In the genomic region with DNA sequence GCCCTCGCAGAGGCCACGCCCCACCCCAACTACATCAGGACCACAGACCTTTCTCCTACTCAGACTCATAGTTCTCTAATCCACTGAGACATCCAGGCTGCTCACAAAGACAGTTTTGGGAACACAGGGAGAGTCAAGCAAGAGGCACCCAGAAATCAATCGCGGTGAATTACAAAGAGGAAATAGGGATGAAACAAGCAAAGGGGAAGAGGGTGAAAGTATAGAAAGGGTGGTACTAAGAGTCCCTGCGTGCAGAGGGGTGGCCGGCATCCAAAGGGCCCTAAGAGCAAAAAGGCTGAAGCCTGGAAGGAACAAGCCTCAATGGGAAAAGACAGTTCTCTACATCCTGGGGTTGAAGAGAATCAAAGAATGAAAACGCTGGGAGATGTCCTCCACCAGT, we compare ENCODE assay signal across 9 mouse cellular contexts. TPM values are rescaled to one million over a fixed set of nuclear protein-coding genes. Genes with fewer than 3 reads are reported as not detected.
DNase-seq lines count a peak whose midpoint lies in the region; ATAC-seq and TF ChIP-seq lines count a peak whose summit lies in the region.
"Had no signal": no experiment of that assay in that cellular context is flagged by ENCODE, and none has a peak within 500 bp of the region (broad histone marks: within the 10 kb centered on the region; RNA-seq: fewer than 3 reads in every experiment).

No protein-coding gene starts in this region.

- no peaks in the 10 kb centered on the region for H3K9me3 ChIP-seq in CH12.LX (replicated peaks; ENCODE audit: low read length)
- H3K9me3 ChIP-seq in forebrain, postnatal 0 days (ENCODE audit: low read length) = no peaks in the 10 kb centered on the region
- H3K9me3 ChIP-seq in liver, embryonic 14.5 days (ENCODE audit: control insufficient read depth, low read length) = no peaks in the 10 kb centered on the region

- no peak for ATAC-seq in forebrain, postnatal 0 days
- ATAC-seq in liver, embryonic 14.5 days (ENCODE audit: insufficient read depth) = no peak

- TF ChIP-seq CTCF in gastrocnemius, adult 2 months (IDR thresholded peaks at IDR 0.05) = no peak
- no peak for TF ChIP-seq CTCF in CH12.LX (conservative IDR thresholded peaks at IDR 0.05 in 1 of 2, IDR thresholded peaks at IDR 0.05 in 1 of 2; ENCODE audit: low read depth in 2 of 2, low read length in 2 of 2)
- no peak for TF ChIP-seq CTCF in forebrain, postnatal 0 days (IDR thresholded peaks at IDR 0.05; ENCODE audit: low read depth)
- no peak for TF ChIP-seq CTCF in liver, embryonic 14.5 days (IDR thresholded peaks at IDR 0.05; ENCODE audit: low read depth)

- TF ChIP-seq POLR2A in CH12.LX (IDR thresholded peaks at IDR 0.05; ENCODE audit: low read depth, low read length) = no peak

- DNase-seq in gastrocnemius, adult 2 months = no peak
- DNase-seq in gastrocnemius, adult 8-10 months (ENCODE audit: low spot score in 2 of 2) = no peak
- DNase-seq in CH12.LX (ENCODE audit: extremely low read depth) = no peak
- DNase-seq in forebrain, postnatal 0 days = no peak
- no peak for DNase-seq in liver, embryonic 14.5 days (ENCODE audit: low read depth in 3 of 3, low spot score in 3 of 3)
- DNase-seq in thymus, postnatal 0 days (ENCODE audit: low spot score) = no peak
- DNase-seq in adipocyte (ENCODE audit: low spot score) = no peak
- no peak for DNase-seq in lung, postnatal 25 days (ENCODE audit: low spot score)

- H3K36me3 ChIP-seq in CH12.LX (replicated peaks in 1 of 2; ENCODE audit: control insufficient read depth in 1 of 2, insufficient read depth in 1 of 2, low read length in 1 of 2) = peaks cover 0 to 8% of the 10 kb centered on the region in 2 experiments
- no peaks in the 10 kb centered on the region for H3K36me3 ChIP-seq in forebrain, postnatal 0 days (ENCODE audit: insufficient read depth)
- no peaks in the 10 kb centered on the region for H3K36me3 ChIP-seq in liver, embryonic 14.5 days (replicated peaks; ENCODE audit: control insufficient read depth, insufficient read depth, low read depth)

- WGBS in forebrain, postnatal 0 days = 14% methylated on average over 7 of the region's 7 CpGs
- WGBS in liver, embryonic 14.5 days (ENCODE audit: insufficient replicate concordance) = 17% methylated on average over 7 of the region's 7 CpGs

- H3K4me1 ChIP-seq in CH12.LX (ENCODE audit: control insufficient read depth in 1 of 2, insufficient read depth in 2 of 2) = peaks cover 0 to 38% of the 10 kb centered on the region in 2 experiments; a peak in 2 of 4 replicates
- peaks cover 31% of the 10 kb centered on the region for H3K4me1 ChIP-seq in forebrain, postnatal 0 days (ENCODE audit: insufficient read depth)
- H3K4me1 ChIP-seq in liver, embryonic 14.5 days (replicated peaks; ENCODE audit: control insufficient read depth in 2 of 2, insufficient read depth in 2 of 2, low read length in 1 of 2) = peaks cover 12 to 25% of the 10 kb centered on the region in 2 experiments

- no peaks in the 10 kb centered on the region for H3K79me2 ChIP-seq in CH12.LX (replicated peaks; ENCODE audit: control insufficient read depth, extremely low read depth, insufficient read depth, poor library complexity, severe bottlenecking)

- H3K9ac ChIP-seq in CH12.LX (ENCODE audit: insufficient read depth, low read depth) = peak overlapping the region; percentile 81
- no peak overlapping the region for H3K9ac ChIP-seq in forebrain, postnatal 0 days
- H3K9ac ChIP-seq in liver, embryonic 14.5 days (replicated peaks) = no peak overlapping the region; the same call in 1 of the 2 replicates

- H3K4me3 ChIP-seq in gastrocnemius, adult 2 months = peak overlapping the region; percentile 94
- H3K4me3 ChIP-seq in CH12.LX (replicated peaks in 1 of 3; ENCODE audit: low read depth in 2 of 3, low read length in 2 of 3, poor library complexity in 1 of 3) = peak overlapping the region in 1 of 3 experiments; percentile 41
- no peak overlapping the region; the same call in 1 of the 2 replicates for H3K4me3 ChIP-seq in forebrain, postnatal 0 days (ENCODE audit: low read depth, low read length)
- peak overlapping the region in 1 of 2 experiments; percentile 88; a peak in 3 of 4 replicates for H3K4me3 ChIP-seq in liver, embryonic 14.5 days (ENCODE audit: insufficient read depth in 1 of 2, low read depth in 2 of 2, low read length in 2 of 2)

- TF ChIP-seq RAD21 in CH12.LX (IDR thresholded peaks at IDR 0.05; ENCODE audit: low read depth, low read length) = no peak

- intact Hi-C loops in gastrocnemius, adult 2 months (cut with DNase I) = loop anchor here (5.0 to 10.0 kb wide), 3 partner anchors 38 to 440 kb away; a partner anchor contains a TSS

- H3K27me3 ChIP-seq in CH12.LX (replicated peaks) = peaks cover 20% of the 10 kb centered on the region
- no peaks in the 10 kb centered on the region; the same call in 1 of the 2 replicates for H3K27me3 ChIP-seq in forebrain, postnatal 0 days (ENCODE audit: insufficient read depth, low read length)
- H3K27me3 ChIP-seq in liver, embryonic 14.5 days (ENCODE audit: control insufficient read depth, insufficient read depth, low read length) = peaks cover 8% of the 10 kb centered on the region

- in situ Hi-C loops in CH12.LX (cut with MboI; ENCODE audit: low pct_ligation_motif_present, low pct_unique_long_range_greater_than_20kb, low sequenced_read_pairs) = loop anchor here (25.0 kb wide), 1 partner anchor 257 kb away; a partner anchor contains a TSS

- peak overlapping the region; percentile 96 for H3K4me2 ChIP-seq in CH12.LX (ENCODE audit: insufficient read depth, low read depth, poor library complexity, severe bottlenecking)
- H3K4me2 ChIP-seq in forebrain, postnatal 0 days (ENCODE audit: low read depth) = peak overlapping the region; percentile 97
- peak overlapping the region; percentile 80 for H3K4me2 ChIP-seq in liver, embryonic 14.5 days (ENCODE audit: low read depth)

- no peak for TF ChIP-seq EP300 in CH12.LX (IDR thresholded peaks at IDR 0.05; ENCODE audit: low read length)
- no peak for TF ChIP-seq EP300 in liver, embryonic 14.5 days (IDR thresholded peaks at IDR 0.05; ENCODE audit: low read depth)

- dilution Hi-C loops in CH12.LX (cut with MboI; ENCODE audit: extremely low pct_ligation_motif_present, extremely low pct_unique_long_range_greater_than_20kb, low sequenced_read_pairs) = no loop called here

- H3K27ac ChIP-seq in gastrocnemius, adult 2 months = peak overlapping the region; percentile 77; the same call in 1 of the 2 replicates
- no peak overlapping the region for H3K27ac ChIP-seq in CH12.LX (ENCODE audit: insufficient read depth, low read depth)
- H3K27ac ChIP-seq in forebrain, postnatal 0 days (ENCODE audit: low read depth, low read length) = no peak overlapping the region
- no peak overlapping the region for H3K27ac ChIP-seq in liver, embryonic 14.5 days

RNA-seq across cellular contexts. Expression of a gene that starts 0.9 kb away (rescaled TPM):
- 1 to 10 TPM; 5.2 to 5.8 TPM for total RNA-seq in gastrocnemius, adult 2 months (2021)
- 1 to 10 TPM; 5.0 to 7.2 (median 5.2) TPM for total RNA-seq in gastrocnemius, adult 8-10 months (2022)
- total RNA-seq in CH12.LX (2012; rRNA removed) = 4.2 and 4.3 TPM in 2 replicates
- 3.6 TPM in 2 replicates for total RNA-seq in CH12.LX (2014; rRNA removed)
- polyA plus RNA-seq in CH12.LX (2012; ENCODE audit: insufficient read length, low read depth) = 2.6 and 2.7 TPM in 2 replicates
- 13.8 and 14.2 TPM in 2 replicates for total RNA-seq in forebrain, postnatal 0 days (2014; rRNA removed)
- 15.7 and 17.2 TPM in 2 replicates for polyA plus RNA-seq in forebrain, postnatal 0 days (2015; fragmentation: Nextera tagmentation; extraction: Ambion mirVana)
- 4.1 and 5.0 TPM in 2 replicates for polyA plus RNA-seq in liver, embryonic 14.5 days (2012; rRNA removed)
- polyA plus RNA-seq in liver, embryonic 14.5 days (2014; fragmentation: Nextera tagmentation; extraction: Ambion mirVana) = 18.3 and 22.8 TPM in 2 replicates
- polyA plus RNA-seq in thymus, postnatal 0 days (2015; fragmentation: Nextera tagmentation; extraction: Ambion mirVana) = 22.3 and 26.4 TPM in 2 replicates

RNA-seq across cellular contexts. Expression of a gene that starts 16.4 kb away (rescaled TPM):
- under 1 TPM; 0.11 to 0.43 TPM for total RNA-seq in gastrocnemius, adult 2 months (2021)
- under 1 TPM in 3 of 4 experiments, not detected in 1; 0.15 to 0.27 (median 0.27) TPM for total RNA-seq in gastrocnemius, adult 8-10 months (2022)
- 6.9 and 7.8 TPM in 2 replicates for total RNA-seq in CH12.LX (2012; rRNA removed)
- 5.7 and 6.4 TPM in 2 replicates for total RNA-seq in CH12.LX (2014; rRNA removed)
- 18.9 and 22.3 TPM in 2 replicates for polyA plus RNA-seq in CH12.LX (2012; ENCODE audit: insufficient read length, low read depth)
- total RNA-seq in forebrain, postnatal 0 days (2014; rRNA removed) = 0.92 and 1.1 TPM in 2 replicates
- 0.52 and 0.83 TPM in 2 replicates for polyA plus RNA-seq in forebrain, postnatal 0 days (2015; fragmentation: Nextera tagmentation; extraction: Ambion mirVana)
- 2.6 and 3.1 TPM in 2 replicates for polyA plus RNA-seq in liver, embryonic 14.5 days (2012; rRNA removed)
- 1.5 and 1.7 TPM in 2 replicates for polyA plus RNA-seq in liver, embryonic 14.5 days (2014; fragmentation: Nextera tagmentation; extraction: Ambion mirVana)
- 10.1 and 11.8 TPM in 2 replicates for polyA plus RNA-seq in thymus, postnatal 0 days (2015; fragmentation: Nextera tagmentation; extraction: Ambion mirVana)

RNA-seq across cellular contexts. Expression of a gene that starts 17.8 kb away (rescaled TPM):
- total RNA-seq in gastrocnemius, adult 2 months (2021) = 10 to 100 TPM; 14.6 to 20.8 TPM
- 10 to 100 TPM; 17.5 to 20.6 (median 18.4) TPM for total RNA-seq in gastrocnemius, adult 8-10 months (2022)
- total RNA-seq in CH12.LX (2012; rRNA removed) = not detected in 2 replicates
- total RNA-seq in CH12.LX (2014; rRNA removed) = not detected in 2 replicates
- polyA plus RNA-seq in CH12.LX (2012; ENCODE audit: insufficient read length, low read depth) = not detected in 2 replicates
- 1.8 and 2.4 TPM in 2 replicates for total RNA-seq in forebrain, postnatal 0 days (2014; rRNA removed)
- polyA plus RNA-seq in forebrain, postnatal 0 days (2015; fragmentation: Nextera tagmentation; extraction: Ambion mirVana) = 0.33 and 0.53 TPM in 2 replicates
- 0.28 and 0.39 TPM in 2 replicates for polyA plus RNA-seq in liver, embryonic 14.5 days (2012; rRNA removed)
- 0.04 and 0.16 TPM in 2 replicates for polyA plus RNA-seq in liver, embryonic 14.5 days (2014; fragmentation: Nextera tagmentation; extraction: Ambion mirVana)
- polyA plus RNA-seq in thymus, postnatal 0 days (2015; fragmentation: Nextera tagmentation; extraction: Ambion mirVana) = 0.27 and 0.28 TPM in 2 replicates

RNA-seq across cellular contexts. Expression of a gene that starts 27.9 kb away (rescaled TPM):
- total RNA-seq in gastrocnemius, adult 2 months (2021) = not detected
- total RNA-seq in gastrocnemius, adult 8-10 months (2022) = not detected
- not detected in 2 replicates for total RNA-seq in CH12.LX (2012; rRNA removed)
- total RNA-seq in CH12.LX (2014; rRNA removed) = not detected in 2 replicates
- polyA plus RNA-seq in CH12.LX (2012; ENCODE audit: insufficient read length, low read depth) = not detected in 2 replicates
- not detected in 2 replicates for total RNA-seq in forebrain, postnatal 0 days (2014; rRNA removed)
- polyA plus RNA-seq in forebrain, postnatal 0 days (2015; fragmentation: Nextera tagmentation; extraction: Ambion mirVana) = not detected in 2 replicates
- polyA plus RNA-seq in liver, embryonic 14.5 days (2012; rRNA removed) = not detected in 2 replicates
- not detected in 2 replicates for polyA plus RNA-seq in liver, embryonic 14.5 days (2014; fragmentation: Nextera tagmentation; extraction: Ambion mirVana)
- 0.92 and 1.5 TPM in 2 replicates for polyA plus RNA-seq in thymus, postnatal 0 days (2015; fragmentation: Nextera tagmentation; extraction: Ambion mirVana)
- total RNA-seq: monocyte, adult 5-6 weeks had no signal

RNA-seq across cellular contexts. Expression of a gene that starts 34.9 kb away (rescaled TPM):
- not detected for total RNA-seq in gastrocnemius, adult 2 months (2021)
- total RNA-seq in gastrocnemius, adult 8-10 months (2022) = under 1 TPM in 2 of 4 experiments, not detected in 2; 0.10 to 0.11 TPM
- total RNA-seq in CH12.LX (2012; rRNA removed) (not detected in 2 replicates), CH12.LX (2014; rRNA removed) (not detected in 2 replicates)
- not detected in 2 replicates for polyA plus RNA-seq in CH12.LX (2012; ENCODE audit: insufficient read length, low read depth)
- 48.4 and 91.3 TPM in 2 replicates for total RNA-seq in forebrain, postnatal 0 days (2014; rRNA removed)
- 25.4 and 40.4 TPM in 2 replicates for polyA plus RNA-seq in forebrain, postnatal 0 days (2015; fragmentation: Nextera tagmentation; extraction: Ambion mirVana)
- polyA plus RNA-seq in liver, embryonic 14.5 days (2012; rRNA removed) = 0.21 and 0.40 TPM in 2 replicates
- 0.25 and 0.27 TPM in 2 replicates for polyA plus RNA-seq in liver, embryonic 14.5 days (2014; fragmentation: Nextera tagmentation; extraction: Ambion mirVana)
- 0.07 and 0.09 TPM in 2 replicates for polyA plus RNA-seq in thymus, postnatal 0 days (2015; fragmentation: Nextera tagmentation; extraction: Ambion mirVana)
- total RNA-seq: monocyte, adult 5-6 weeks had no signal
